Mouse (Mus musculus) ovary, adult 18-20 months (tissue): Measurements from ENCODE around the gene Ptgfrn.

ENCODE experiments used
- DNase-seq: peaks from one replicate; pipeline ENCODE4 v3.0.0; 2022; ENCODE audit warnings: low spot score, mixed read lengths

The Ptgfrn gene

GRCm38 (mm10) chr3:101037984-101038545 lies 72.0 kb downstream of the Ptgfrn start:
- no peak for DNase-seq

- DNase-seq, result no peak
These were observed 74.1 kb downstream of the Ptgfrn start for GRCm38 (mm10) chr3:101036001-101036400.

DNA sequence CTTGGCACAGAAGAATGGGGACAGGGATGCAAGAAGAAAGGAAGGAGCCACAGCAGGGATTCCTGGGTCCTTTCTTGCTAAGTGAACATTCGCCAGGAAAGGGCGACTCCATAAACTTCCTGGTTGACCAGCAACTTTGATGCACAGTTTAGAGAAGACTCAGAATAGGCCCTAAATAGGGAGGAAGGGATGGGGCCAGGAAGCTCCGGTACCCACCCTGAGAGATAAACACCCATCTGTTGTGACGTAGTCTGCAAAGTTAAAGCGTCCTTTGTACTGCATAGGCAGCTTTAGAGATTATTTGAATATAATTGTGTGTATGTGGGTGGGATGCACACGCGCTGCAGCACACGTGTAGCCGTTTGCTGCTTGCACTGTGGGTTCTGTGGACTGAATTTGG lies 75.6 kb downstream of the Ptgfrn start:
- no peak for DNase-seq

DNA sequence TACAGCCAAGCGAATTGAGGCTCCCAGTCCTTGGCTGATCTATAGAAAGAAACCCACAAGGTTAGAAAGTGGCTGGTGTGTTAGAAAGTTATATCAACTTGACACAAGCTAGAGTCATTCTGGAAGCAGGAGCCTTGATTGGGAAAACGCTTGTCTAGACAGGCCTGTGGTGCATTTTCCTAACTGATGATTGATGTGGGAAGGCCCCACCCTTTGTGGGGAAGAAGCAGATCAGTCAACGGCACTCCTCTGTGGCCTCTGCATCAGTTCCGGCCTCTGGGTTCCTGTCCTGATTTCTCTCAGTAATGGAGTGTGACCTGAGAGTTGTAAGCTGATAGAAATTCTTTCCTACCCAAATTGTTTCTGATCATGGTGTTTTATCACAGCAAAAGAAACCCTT lies 76.4 kb downstream of the Ptgfrn start:
- DNase-seq, result no peak

DNA sequence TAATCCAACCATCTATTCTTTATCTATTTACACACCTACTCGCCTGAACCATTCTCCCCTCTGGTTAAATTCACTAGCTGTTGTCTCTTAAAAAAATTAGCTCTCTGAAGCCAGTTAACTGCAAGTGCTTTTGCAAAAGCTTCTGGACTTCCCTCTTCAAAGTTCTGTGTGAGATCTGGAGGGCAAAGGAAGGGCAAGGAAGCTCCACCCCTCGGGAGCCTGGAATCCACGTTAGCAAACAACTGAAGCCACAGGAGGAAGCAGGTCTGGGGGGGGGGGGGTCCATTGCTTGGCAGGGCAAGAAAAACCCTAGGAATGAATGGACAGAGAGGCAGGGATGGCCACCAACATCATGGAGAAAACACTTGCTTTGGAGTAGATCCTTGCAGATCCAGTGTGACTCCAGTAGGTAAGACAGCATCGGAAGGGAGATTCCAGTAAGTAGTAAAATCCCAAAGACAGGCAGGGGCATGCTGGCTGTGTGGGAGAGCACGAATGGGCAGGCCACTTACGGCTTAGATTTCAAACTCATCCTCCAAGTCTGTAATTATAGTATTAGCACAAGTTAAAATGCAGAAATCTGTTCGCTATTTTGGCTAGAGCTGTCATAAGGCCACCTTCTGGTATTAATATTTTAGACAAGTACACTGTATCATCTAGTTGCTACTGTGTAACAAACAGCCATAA lies 78.5 kb downstream of the Ptgfrn start:
- DNase-seq, result no peak

DNA sequence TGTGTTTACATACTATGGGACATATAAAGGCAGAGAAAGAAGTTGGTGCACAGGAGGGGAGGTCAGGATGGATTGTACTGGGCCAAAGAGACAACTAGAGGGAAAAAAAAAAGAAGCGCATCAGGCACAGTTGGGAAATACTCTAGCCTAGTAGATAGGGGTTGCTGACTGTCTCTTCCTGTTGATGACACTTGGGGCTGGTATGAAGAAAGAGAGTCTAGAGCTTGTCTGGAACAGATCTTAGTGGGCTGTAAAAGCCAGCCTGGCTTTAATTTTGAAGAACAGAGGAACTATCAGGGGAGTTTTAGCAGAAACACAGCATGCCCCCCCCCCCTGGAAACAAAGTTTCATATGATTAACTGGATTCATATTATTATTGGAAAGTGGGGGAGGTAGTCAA lies 79.4 kb downstream of the Ptgfrn start:
- DNase-seq, result no peak

- no peak for DNase-seq
These were observed 80.7 kb downstream of the Ptgfrn start, which contains the start of gene Cd101 for GRCm38 (mm10) chr3:101029339-101029738. Gene Cd101, minus strand, starts transcription at chr3:101029556.

DNA sequence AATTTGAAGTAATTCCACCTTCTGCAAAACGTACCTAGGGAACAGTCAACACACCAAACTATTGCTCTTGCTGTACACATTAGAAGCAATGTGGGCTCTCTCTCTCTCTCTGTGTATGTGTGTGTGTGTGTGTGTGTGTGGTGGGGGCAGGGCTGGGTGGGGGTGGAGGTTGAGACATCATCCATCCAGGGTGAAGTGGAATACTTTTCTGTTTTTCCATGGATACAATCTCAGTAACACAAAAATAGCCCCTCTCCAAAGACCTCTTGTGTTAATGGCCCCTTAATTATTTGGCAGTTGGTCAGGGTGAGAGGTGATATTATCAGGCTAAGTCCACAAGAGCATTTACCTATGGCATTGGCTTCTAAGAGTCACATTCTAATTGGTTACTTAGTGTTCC lies 83.3 kb downstream of the Ptgfrn start:
- DNase-seq, result no peak

- no peak for DNase-seq
These were observed 87.1 kb downstream of the Ptgfrn start for GRCm38 (mm10) chr3:101022967-101023366.

- no peak for DNase-seq
These were observed 88.5 kb downstream of the Ptgfrn start for GRCm38 (mm10) chr3:101021481-101022051.

- DNase-seq, result no peak
These were observed 89.0 kb downstream of the Ptgfrn start for GRCm38 (mm10) chr3:101021073-101021472.

DNA sequence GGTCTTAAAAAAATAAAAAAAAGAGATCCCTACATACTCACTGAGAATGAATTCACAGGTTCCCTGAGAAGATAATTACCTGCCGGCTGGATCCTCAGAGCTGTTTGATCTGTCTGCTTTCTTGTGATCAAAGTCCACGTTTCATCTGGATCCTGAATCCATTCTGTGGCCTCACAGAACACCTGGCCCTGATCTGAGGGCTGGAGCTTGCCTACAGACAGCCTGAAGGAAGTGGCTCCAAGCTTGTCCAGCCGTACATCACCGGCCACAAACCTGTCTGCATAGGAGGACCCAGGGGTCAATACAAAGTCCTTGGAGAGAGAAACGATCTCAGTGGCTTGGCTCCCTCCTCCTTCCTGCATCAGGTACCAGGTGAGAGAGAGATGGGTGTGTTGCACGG lies 91.6 kb downstream of the Ptgfrn start:
- DNase-seq, result no peak

GRCm38 (mm10) chr3:101016050-101016449 lies 94.0 kb downstream of the Ptgfrn start:
- no peak for DNase-seq

GRCm38 (mm10) chr3:101015254-101015653 lies 94.8 kb downstream of the Ptgfrn start:
- no peak for DNase-seq

GRCm38 (mm10) chr3:101013536-101013935 lies 96.5 kb downstream of the Ptgfrn start:
- no peak for DNase-seq

DNA sequence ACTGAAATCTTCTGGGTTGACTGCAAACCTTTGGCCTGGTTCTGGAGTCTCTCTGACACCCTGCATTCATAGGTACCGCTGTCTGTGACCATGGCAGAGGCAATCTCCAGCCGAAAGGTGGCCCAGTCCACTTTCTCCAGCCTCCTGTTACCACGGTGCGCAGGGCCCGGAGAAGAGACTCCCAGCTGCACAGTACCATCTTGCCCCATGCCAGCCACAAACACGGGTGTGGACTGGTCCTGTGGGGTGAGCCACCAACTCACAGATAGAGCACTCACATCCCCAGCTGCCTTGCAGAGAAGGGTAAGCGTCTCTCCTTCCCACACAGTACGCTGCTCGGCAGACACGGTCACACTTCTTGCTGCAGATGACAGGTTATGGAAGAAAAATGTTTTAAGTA lies 97.1 kb downstream of the Ptgfrn start:
- DNase-seq, result no peak

DNA sequence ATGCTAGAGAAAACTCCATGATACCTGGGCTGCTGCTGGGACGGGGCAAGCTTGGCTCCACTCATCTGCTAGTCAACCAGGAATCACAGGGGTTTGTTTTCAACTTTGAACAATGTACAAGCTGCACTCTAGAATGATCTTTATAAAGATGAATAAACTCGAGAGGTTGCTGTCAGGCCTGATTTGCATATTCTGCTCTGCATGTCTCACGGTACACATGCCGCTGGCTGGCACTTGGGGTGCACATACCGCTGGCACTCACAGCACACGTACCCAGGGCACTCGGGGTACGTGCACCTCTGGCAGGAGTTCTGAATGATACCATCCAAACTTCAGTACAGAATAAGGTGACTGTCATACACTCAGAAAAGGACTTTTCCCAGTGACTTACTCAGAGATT lies 97.5 kb downstream of the Ptgfrn start:
- DNase-seq, result no peak

- DNase-seq, result no peak
These were observed 97.9 kb downstream of the Ptgfrn start for GRCm38 (mm10) chr3:101012131-101012571.

- DNase-seq, result no peak
These were observed 98.9 kb downstream of the Ptgfrn start for GRCm38 (mm10) chr3:101011203-101011600.

DNA sequence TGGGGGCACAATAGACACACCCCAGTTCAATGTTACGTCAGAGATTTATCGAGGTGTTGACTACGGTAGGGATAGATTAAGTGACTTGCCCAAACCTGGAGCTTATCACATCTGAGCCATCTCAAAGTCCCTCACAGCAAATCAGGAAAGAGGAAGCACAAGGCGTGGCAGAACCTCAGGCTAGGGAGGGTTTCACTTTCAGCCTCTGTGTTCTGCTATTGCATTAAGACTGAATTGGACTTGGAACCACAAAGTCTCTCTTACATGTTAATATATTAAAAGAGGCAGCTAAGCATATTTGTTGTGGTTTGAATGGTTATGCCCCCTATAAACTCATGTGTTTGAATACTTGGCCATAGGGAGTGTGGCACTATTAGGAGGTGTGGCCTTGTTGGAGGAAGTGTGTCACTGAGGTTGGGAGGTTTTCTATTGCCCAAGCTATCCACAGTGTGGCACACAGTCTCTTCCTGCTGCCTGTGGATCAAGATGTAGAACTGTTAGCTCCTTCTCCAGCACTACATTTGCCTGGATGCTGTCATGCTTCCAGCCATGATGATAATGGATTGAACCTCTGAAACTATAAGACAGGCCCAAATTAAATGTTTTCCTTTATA lies 99.4 kb downstream of the Ptgfrn start:
- no peak for DNase-seq

- DNase-seq, result no peak
These were observed 102.8 kb downstream of the Ptgfrn start for GRCm38 (mm10) chr3:101007112-101007782.

GRCm38 (mm10) chr3:101005392-101005791 lies 104.7 kb downstream of the Ptgfrn start:
- no peak for DNase-seq
